Mouse (Mus musculus) c-Kit-positive CD71-positive TER-119-positive erythroid progenitor cells, embryonic 14.5 days (primary cell): Measurements from ENCODE around the gene Gm43951.
A peak's percentile ranks its signal among the peaks of the same experiment; 100 is the strongest.

Source experiments
- DNase-seq: peaks from one replicate; pipeline ENCODE4 v3.0.0-alpha.2; 2013; ENCODE audit warnings: low spot score

Gene Gm43951

DNA sequence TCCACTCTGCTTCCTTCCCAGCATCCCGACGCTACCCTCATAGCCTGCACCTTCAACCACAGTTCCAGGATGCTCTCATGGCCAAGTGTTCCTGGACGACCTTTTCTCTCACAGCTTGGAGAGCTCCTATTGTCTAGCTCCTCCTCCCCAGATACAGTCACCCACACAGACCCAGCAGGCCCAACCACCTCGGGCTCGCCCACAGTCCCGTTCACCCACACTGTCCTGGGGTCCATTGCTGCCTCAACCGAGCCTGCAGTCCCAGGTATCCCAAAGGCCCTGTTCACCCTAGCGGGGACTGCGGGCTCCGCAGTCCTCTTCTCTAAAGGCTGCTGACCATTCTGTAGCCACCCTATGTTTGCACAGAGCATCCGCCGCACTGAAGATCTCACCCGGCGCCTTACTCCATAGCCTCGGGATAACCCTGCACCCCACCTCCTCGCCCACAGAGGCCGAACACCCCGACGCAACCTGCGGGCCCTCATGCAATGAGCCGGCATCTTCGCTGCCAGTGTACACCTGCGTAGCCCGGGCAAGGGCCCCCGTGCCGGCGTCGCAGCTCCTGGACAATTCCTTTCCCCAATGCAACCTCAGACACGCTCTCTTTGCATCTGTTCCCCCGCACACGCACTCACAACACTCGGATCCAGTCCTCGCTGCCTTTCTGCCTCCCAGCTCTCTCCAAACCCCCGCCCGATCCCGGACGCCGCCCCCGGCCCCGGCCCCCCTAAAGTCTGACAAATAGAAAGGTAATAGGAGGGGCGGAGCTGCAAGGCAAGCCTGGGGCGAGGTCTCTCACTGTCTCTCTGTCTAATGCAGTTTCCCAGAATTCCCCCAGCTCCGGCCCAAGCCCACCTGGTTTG, at the start of gene Gm43951:
TSS of gene Gm43951 (minus strand) at position 500 of the 863 bp plus-strand sequence.
- peak; percentile 8 for DNase-seq

DNA sequence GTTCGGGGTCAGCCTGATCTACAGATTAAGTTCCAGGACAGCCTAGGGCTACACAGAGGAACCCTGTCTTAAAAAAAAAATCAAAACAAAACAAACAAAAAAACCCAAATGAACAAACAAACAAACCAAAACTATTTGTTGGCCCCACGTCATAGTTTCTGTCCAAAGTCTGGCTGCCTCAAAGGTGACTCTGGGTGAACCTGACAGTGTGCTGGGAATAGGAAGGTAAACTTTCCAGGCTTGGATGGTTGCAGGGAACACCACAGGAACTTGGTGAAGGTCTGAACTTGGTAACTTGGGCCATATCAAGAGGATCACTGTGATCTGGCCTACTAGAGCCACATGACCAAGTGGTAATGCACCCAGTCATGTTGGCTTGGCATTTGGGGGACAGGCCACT, 49.8 kb upstream of the Gm43951 start:
- DNase-seq: no peak

DNA sequence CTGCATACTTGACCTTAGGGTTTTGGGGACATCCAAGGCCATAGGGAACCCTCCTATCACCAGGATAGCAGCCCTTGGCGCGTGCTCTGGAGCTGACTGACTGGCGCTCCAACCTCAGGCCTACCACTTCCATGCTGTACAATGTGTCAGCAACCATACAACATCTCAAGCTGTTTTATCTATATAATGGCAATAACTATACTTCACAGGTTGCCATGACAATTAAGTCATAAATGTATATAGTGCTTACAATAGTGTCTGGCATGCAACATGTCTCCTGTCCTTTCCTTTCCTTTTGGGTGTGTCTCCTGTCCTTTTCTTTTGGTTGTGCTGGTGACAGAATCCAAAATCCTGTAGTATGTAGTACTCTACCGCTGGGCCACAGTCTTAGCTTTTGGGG, 49.0 kb upstream of the Gm43951 start:
- no peak for DNase-seq

- no peak for DNase-seq
Observed at GRCm38 (mm10) chr11:72245196-72245753, 38.6 kb upstream of the Gm43951 start.

DNA sequence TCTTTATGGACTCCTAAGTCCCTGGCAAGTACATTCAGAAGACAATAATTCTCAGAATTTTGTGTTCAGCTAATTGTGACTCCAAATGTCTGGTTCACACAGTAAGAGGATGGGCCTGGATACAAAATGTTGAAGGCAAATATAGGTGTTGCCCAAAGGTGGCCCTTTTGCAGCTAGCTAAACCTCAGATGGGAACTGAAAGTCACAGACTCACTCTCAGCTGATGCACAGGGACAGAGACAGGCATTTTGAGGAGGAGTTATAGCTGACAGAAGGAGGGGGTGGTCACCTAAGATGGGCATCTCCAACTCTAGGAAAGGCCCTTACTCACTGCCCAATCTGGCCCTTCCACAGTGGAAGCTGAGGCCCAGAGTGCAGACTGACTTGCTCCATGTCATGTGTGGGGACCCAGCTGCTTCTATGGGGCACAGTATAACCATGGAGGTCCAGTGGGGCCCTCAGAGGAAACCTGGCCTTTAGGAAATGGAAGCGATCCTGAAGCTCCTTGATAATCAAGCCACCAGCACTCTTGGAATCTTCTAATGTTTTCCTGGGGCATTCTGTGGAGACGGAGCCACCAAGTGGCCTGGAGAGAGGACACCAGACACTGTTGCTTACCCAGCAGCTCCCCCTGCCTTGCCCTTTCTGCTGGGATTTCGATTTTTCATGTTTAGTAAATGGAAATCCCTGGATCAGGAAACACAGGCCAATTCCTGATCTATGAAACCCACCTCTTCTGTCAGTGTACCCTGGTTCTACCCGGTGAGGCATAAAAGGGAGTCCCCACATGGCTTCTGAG, 33.6 kb upstream of the Gm43951 start:
- DNase-seq: no peak

- DNase-seq: no peak
Observed at GRCm38 (mm10) chr11:72234013-72234412, 27.4 kb upstream of the Gm43951 start.

GRCm38 (mm10) chr11:72232991-72233390, 26.4 kb upstream of the Gm43951 start:
- DNase-seq: no peak

DNA sequence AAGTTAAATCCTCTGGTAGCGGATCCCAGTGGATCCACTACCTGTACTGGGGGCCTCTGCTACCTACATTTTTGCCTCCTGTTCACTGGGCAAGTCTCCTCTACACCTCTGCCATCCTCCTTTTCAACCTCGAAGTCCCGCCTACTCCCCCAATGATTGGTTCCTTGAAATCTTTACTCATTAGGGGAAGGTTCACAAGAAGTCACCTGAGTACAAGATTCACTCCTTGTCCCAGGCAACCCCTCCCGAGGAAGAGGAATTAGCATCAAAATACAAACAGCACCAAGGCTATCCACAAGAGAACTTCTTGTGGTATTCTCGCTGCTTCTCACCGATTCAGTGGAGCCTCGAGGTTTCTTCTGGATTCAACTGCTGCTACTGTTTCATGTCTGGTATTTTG, 25.4 kb upstream of the Gm43951 start:
- DNase-seq: no peak

- no peak for DNase-seq
Observed at GRCm38 (mm10) chr11:72228513-72228912, 21.9 kb upstream of the Gm43951 start.

GRCm38 (mm10) chr11:72226901-72227300, 20.3 kb upstream of the Gm43951 start:
- no peak for DNase-seq

DNA sequence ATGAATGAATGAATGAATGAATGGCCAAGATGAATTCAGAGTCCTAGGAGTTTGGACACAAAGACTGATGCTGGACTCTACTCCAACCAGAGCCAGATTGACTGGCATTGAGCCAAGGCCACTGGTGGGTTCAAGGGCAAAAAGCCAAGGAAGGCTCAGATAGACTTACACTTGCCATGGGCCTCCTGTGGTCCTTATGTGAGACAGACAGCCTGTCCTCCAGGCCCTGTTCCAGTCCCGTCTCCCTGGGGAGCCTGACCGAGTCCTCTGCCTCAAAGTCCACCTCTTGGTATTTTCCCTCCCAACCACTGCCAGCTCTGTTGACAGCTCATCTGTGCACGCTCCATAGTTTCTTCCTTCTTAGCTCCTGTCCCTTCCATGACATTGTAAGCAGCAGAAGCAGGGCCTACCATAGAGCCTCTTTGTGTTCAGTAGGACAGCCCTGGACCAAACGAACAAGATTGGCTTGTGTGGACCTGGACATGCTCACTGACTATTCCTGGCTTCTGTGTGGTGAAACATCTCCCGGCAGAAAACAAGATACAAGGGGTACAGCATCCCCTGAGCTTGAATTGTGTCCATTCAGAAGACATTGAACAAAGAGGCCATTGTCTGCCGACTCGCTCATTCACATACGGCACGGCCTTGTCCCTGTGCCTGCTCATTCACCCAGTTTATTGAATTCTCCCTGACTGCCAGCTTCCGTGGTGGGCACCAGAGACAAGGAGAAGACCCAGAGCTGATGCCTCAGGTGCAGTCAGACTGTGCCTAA, 19.6 kb upstream of the Gm43951 start:
- no peak for DNase-seq

- peak; percentile 32 for DNase-seq
Observed at GRCm38 (mm10) chr11:72224865-72225264, 18.2 kb upstream of the Gm43951 start.

DNA sequence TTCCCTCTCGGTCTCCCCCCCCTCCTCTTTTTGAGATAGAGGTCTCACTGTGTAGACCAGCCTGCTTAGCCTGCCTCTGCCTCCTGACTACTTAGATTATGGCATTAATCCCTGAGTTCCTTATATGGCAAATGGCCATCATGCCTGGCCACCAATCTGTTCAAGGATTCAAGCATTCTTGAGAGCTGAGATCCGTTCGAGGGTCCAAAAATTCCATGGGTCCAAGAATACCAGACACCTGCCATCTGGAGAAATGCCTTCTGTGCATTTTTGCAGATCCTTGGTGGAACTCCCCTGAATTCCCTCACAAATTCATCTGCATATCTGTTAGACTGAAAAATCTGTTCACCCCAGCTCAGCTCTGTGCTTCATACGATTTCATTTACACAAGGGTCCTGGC, 16.8 kb upstream of the Gm43951 start:
- no peak for DNase-seq

- DNase-seq: peak; percentile 69
Observed at GRCm38 (mm10) chr11:72221278-72221677, 14.6 kb upstream of the Gm43951 start.

GRCm38 (mm10) chr11:72217116-72217515, 10.5 kb upstream of the Gm43951 start:
- DNase-seq: no peak

DNA sequence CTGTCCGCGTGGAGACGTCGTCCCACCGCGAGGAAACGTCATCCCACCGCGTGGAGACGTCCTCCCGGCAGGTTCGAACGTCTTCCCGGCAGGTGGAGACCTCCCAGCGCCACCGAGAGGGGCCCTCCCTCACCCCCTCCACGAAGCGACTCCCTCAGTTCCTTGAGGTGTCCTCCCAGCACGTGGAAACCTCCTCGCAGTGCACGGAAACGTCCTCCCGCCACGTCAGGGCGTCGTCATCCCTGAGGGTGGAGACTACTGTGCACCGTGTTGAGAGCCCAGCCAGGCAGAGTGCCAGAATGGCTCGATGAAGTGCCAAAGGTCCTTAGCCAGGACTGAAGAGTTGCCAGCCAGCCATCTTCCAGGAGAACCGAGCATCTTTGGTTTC, 8.8 kb upstream of the Gm43951 start, which contains the start of gene Med31:
TSS of gene Med31 (minus strand) at position 183 of the 388 bp plus-strand sequence.
- peak; percentile 55 for DNase-seq

DNA sequence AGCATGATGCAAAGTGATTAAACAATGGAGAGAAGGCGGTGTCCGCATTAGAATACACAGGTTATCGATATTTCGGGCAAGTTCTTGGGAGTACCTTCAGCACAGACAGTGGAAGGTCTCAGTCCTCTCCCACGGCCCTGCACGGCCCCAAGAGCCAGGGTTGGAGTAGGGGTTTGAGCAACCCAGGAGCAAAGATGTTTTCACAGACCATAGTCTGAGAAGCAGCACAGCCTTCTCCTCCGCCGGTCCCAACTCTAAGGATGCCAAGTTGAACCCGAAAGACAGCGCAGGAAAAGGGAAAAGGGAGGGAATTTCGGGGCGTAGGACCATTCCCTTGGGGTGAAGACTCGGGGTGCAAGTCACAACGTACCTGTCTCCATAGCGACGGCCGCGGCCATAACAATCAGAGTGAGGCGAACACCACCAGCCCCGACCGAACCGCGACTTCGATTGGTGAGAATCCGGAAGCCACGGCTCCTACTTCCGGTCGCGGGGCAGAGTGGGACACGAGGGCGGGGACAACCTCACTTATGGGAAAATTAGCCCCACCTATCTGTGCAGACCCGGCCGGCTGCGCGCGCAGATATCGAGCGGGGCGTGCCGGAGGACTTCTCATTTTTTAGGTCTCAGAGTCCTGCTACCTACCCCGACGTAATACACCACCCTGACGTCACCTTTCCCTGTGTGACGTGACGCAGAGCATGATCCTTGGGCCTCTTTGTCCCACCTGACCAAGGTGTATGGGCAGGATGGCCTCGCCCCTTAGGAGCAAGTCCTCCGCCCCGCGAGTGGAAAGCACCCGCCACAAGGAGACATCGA, 8.2 kb upstream of the Gm43951 start:
- DNase-seq: peak; percentile 95

DNA sequence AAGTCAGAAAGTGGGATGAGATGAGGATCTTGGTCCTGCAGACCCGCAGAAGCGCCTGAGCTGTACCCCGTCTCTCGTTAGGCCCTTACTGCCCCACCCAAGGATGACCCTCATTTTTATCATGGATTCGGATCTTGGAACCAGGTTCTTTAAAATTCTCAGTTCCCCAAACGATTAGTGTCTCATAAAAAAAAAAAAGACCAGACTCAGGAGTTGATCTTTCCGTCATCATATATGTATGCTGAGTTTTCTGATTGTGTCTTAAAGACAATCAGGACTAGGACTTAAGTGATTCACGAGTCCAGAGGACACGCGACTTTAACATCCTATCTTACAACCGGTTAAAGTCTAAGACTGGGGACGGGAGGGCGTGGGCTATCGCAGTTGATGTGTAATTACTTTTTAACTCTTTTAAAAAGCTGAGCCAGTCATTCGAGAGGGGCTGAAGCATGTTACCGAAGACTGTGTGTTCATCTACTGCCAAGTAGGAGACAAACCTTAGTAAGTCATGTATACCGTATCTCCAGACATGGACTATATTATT, 1.3 kb upstream of the Gm43951 start:
- DNase-seq: peak; percentile 8

DNA sequence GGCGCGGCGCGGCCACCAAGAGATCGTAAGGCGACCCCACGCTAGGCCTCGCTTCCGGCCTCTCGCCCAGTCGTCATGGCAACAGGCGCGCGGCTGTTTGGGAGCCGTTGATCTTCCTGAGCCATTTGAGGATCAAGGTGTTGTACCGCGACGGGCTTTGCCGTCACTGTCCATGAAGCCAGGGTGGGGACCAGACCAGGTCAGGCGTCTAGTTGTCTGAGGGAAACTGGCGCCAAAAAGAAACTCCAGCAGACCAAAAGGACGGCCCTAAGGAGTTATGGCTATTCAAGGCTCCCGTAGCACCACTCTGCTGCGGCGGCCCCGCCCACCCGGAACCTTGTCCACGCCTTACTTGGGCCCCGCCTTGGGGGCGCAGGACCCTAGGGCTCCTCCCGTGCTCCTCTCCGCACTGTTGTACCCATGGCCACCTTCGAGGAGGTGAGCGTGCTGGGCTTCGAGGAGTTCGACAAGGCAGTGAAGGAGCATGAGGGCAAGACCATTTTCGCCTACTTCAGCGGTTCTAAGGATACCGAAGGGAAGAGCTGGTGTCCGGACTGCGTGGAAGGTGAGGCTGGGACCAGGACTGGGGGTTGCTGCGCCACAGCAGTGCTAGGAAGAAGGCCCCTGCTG, 679 bp upstream of the Gm43951 start, which contains the start of the genes 4933427D14Rik and Txndc17:
TSS of gene 4933427D14Rik (minus strand) at position 256 of the 630 bp plus-strand sequence.
TSS of gene Txndc17 (plus strand) at position 344 of the 630 bp plus-strand sequence.
- DNase-seq: peak; percentile 76

DNA sequence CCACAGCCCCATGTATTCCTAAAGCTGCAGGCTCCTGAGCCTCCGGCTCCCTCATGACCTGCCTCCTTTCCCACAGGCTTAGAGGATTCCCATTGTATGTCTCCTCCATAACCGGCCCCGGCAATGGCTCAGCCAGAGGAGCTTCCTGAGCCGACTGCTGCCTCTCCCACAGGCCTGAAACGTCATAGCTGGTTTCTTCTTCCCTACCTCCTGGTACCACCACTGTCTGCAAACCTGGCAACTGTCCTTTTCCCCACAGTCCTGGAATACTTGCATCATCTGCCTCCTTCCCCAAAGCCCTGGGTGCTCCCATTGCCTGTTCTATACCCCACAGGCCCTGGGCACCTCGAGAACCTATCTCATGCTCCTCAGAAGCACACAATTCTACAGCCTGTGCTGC, 1.4 kb downstream of the Gm43951 start:
- no peak for DNase-seq
